Mouse (Mus musculus) small intestine, adult 10 weeks (tissue): ENCODE results near the gene Myadm. TPM values are rescaled to one million over a fixed set of nuclear protein-coding genes. Genes with fewer than 3 reads are reported as not detected.

Experiments
- polyA plus RNA-seq: library from polyadenylated mRNA; stranded (reverse); fragments of 350-450 nt; fragmentation: Illumina TruSeq; extraction: RNeasy Lipid Tissue Mini Kit (QIAGEN cat#74804); gene quantifications from one replicate; pipeline ENCODE4 v1.2.3, GENCODE M21; 2014; ENCODE audit warnings: low replicate concordance

Myadm gene
- polyA plus RNA-seq: 53.6 TPM

DNA sequence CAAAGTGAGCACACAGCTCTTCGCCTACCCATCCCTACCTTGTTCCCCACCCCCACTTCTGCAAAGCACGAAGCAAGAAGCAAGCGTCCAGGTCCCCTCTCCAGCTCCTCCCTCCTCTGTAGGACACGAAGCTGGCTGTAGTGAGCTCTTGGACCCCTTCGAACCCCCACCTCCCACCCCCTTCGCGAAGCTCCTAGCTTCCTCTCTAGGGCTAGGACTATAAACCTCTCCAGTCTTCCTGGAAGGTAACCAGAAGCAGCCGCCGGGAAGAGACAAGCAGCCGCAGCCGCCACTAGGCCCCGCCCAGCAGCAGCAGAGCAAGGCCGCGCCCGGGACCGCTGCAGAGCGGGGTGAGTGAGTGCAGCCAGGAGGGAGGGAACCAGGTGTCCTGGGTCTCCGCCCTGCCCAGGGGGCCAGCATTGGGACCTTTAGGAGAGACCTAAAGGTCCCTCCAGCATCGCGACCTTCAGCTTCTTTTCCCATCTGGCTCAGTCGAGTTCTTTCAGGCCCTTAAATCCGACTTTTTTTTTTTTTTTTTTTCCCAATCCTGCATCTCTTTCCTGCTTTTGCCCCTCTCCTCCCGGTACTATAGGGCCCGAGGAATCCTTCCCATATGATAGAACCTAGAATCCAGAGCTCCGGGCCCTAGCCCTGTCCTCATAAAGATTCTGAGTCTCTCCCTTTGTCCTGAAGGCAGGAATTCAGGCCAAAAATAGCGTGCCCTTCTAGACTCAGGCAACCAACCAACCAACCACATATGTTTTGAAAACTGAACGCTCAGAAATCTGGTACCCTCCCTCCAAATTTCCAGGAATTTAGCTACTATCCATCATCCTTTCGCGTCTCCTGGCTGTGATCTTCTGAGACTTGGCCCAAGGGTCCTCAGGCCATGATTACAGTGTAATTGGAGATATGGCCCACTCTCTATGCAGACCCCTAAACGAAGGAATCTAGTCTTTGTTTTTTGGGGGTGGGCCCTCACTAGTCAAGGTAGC, at the start of gene Myadm, which contains the start of gene Prkcg:
TSS of gene Myadm (plus strand) at position 105 of the 995 bp plus-strand sequence.
TSS of gene Prkcg (plus strand) at position 204 of the 995 bp plus-strand sequence.

DNA sequence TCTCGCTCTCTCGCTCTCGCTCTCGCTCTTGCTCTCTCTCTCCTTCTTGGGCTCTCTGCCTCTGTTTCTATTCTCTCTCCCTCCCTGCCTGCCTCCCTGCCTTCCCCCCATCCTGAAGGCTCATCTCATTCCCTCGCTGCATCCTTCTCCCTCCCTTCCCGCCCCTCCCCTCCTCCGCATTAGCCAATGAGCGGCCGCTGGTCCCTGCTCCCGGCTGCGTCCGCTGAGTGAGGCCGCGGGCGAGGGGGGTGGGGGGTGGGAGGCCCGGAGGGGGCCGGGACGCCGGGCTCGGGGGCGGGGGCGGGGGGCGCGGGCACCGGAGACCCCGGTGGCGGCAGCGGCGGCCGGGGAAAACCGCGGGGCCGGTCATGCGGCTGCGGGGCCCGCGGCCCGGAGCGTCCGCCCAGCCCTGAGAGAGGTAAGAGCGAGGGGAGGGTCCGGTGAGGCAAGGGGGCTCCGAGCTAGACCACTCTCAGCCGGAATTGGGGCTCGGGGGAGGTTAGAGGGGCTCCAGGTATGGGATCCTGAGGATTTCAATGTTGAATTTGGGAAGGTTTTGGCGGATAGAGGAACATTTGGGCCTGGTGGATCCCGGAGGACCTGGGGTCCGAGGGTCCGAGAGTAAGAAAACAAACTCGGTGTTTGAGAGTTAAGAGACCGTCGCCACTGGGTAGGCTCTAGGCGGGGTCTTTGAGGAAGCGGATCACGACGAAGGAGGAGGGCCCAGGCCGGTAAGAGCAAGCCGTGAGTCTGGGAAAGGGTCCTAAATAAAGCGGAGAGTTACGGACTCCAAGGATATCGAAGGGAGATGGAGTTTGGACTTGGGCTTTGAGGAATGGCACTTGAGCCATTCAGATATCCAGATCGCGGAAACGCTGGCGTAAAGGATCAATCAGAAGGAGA, 44.0 kb downstream of the Myadm start, which contains the start of gene Cacng7:
TSS of gene Cacng7 (plus strand) at position 337 of the 903 bp plus-strand sequence.

Other genes starting within 250 kb of the Myadm start
- gene AU018091, start 119.9 kb upstream of the Myadm start, polyA plus RNA-seq: not detected
- 0.04 TPM for gene Nlrp12, start 39.3 kb upstream of the Myadm start, polyA plus RNA-seq
- gene Prkcg, start 99 bp downstream of the Myadm start, polyA plus RNA-seq: not detected
- gene Cacng7, start 43.9 kb downstream of the Myadm start, polyA plus RNA-seq: 0.45 TPM
- gene Cacng8, start 101.6 kb downstream of the Myadm start, polyA plus RNA-seq: not detected
- not detected for gene Cacng6, start 135.1 kb downstream of the Myadm start, polyA plus RNA-seq
- not detected for gene Tarm1, start 213.5 kb downstream of the Myadm start, polyA plus RNA-seq